Mouse (Mus musculus) liver, embryonic 11.5 days (tissue): ENCODE measurements around the gene Zfp511. TPM values are rescaled to one million over a fixed set of nuclear protein-coding genes. Genes with fewer than 3 reads are reported as not detected.

Experiments
- ATAC-seq: fragments of 200-750 bp; cut with Nextera tagmentation; replicated peaks from 2 replicates; pipeline ENCODE4 v1.8.0; 2017; ENCODE audit warnings: moderate number of reproducible peaks, mild to moderate bottlenecking, moderate TSS enrichment, moderate library complexity; ENCODE audit not compliant: low FRiP score
- DNase-seq: peaks from one replicate; pipeline ENCODE4 v3.0.0-alpha.2; 2017; ENCODE audit warnings: low spot score
- H3K27ac ChIP-seq: fragments of 300-500 bp; sonication (generic); 2 replicates; pipeline ENCODE4 v1.5.1; 2014; ENCODE audit warnings: mild to moderate bottlenecking, low read depth, low read length, control low read depth
- H3K27me3 ChIP-seq: fragments of 300-500 bp; sonication (generic); replicated peaks from 2 replicates; pipeline ENCODE4 v1.6.1; 2014; ENCODE audit warnings: low read length, mixed read lengths; ENCODE audit not compliant: control insufficient read depth, insufficient read depth
- H3K36me3 ChIP-seq: fragments of 300-500 bp; sonication (generic); 2 replicates; pipeline ENCODE4 v1.6.1; 2014; ENCODE audit warnings: mild to moderate bottlenecking, low read length, moderate library complexity, mixed read lengths; ENCODE audit not compliant: control insufficient read depth, insufficient read depth
- H3K4me1 ChIP-seq: fragments of 300-500 bp; sonication (generic); replicated peaks from 2 replicates; pipeline ENCODE4 v1.6.1; 2014; ENCODE audit warnings: low read length, mixed read lengths; ENCODE audit not compliant: control insufficient read depth, insufficient read depth
- H3K4me2 ChIP-seq: fragments of 300-500 bp; sonication (generic); 2 replicates; pipeline ENCODE4 v1.6.1; 2014; ENCODE audit warnings: mild to moderate bottlenecking, control low read depth, moderate library complexity
- H3K4me3 ChIP-seq: fragments of 300-500 bp; sonication (generic); 2 replicates; pipeline ENCODE4 v1.5.1; 2014; ENCODE audit warnings: low read depth, low read length, control low read depth
- H3K9ac ChIP-seq: fragments of 300-500 bp; sonication (generic); 2 replicates; pipeline ENCODE4 v1.6.1; 2014; ENCODE audit warnings: low read depth, low read length, control low read depth
- H3K9me3 ChIP-seq: fragments of 300-500 bp; sonication (generic); 2 replicates; pipeline ENCODE4 v1.6.1; 2016; ENCODE audit warnings: low read length, inconsistent platforms, mixed read lengths; ENCODE audit not compliant: control insufficient read depth
- whole genome bisulfite sequencing: fragments of 180-500 bp; shearing (Covaris S2); extraction: QIAGEN DNeasy Blood & Tissue Kit; methylation state at CpG from one replicate; pipeline ENCODE4 v1.1.7; 2014; 5-methylcytosine and 5-hydroxymethylcytosine counted together
- polyA plus RNA-seq: library from polyadenylated mRNA; unstranded; fragments of >200 nt; fragmentation: Nextera tagmentation; extraction: Ambion mirVana; gene quantifications from 2 replicates; pipeline ENCODE4 v1.2.1, GENCODE M21; 2014

Gene Zfp511
- polyA plus RNA-seq, 1 experiment from 2014 or later, result 44.6 TPM

- no peaks in the 10 kb centered on the region for H3K9me3 ChIP-seq
- H3K27me3 ChIP-seq, result no peaks in the 10 kb centered on the region
- peak overlapping the region; percentile 90 for H3K4me3 ChIP-seq
- H3K4me2 ChIP-seq, result peak overlapping the region; percentile 87
- WGBS, result 19% methylated on average over 7 of the region's 7 CpGs
- no peak for DNase-seq
- no peak for ATAC-seq
- H3K9ac ChIP-seq, result peak overlapping the region; percentile 89
- peak overlapping the region; percentile 72; the same call in 1 of the 2 replicates for H3K27ac ChIP-seq
- peaks cover 8% of the 10 kb centered on the region; the same call in 1 of the 2 replicates for H3K4me1 ChIP-seq
- peaks cover 22% of the 10 kb centered on the region for H3K36me3 ChIP-seq
Observed at GRCm38 (mm10) chr7:140035456-140035855, 735 bp upstream of the Zfp511 start.

- H3K4me1 ChIP-seq, result peaks cover 8% of the 10 kb centered on the region; the same call in 1 of the 2 replicates
- DNase-seq, result no peak
- H3K27ac ChIP-seq, result no peak overlapping the region
- H3K4me3 ChIP-seq, result peak overlapping the region; percentile 90
- no peak for ATAC-seq
- no peaks in the 10 kb centered on the region for H3K27me3 ChIP-seq
- H3K4me2 ChIP-seq, result peak overlapping the region; percentile 87
- peaks cover 12% of the 10 kb centered on the region; the same call in 1 of the 2 replicates for H3K36me3 ChIP-seq
- peak overlapping the region; percentile 89; the same call in 1 of the 2 replicates for H3K9ac ChIP-seq
- H3K9me3 ChIP-seq, result no peaks in the 10 kb centered on the region
- 58% methylated on average over 3 of the region's 3 CpGs for WGBS
Observed at GRCm38 (mm10) chr7:140037171-140037555, 972 bp downstream of the Zfp511 start.

GRCm38 (mm10) chr7:140042728-140043127 is 6.5 kb downstream of the Zfp511 start:
- Histone ChIP-seq H3K27ac (no peak overlapping the region), H3K27me3 (peaks cover 30% of the 10 kb centered on the region), H3K4me1 (no peaks in the 10 kb centered on the region), H3K4me2 (no peak overlapping the region), H3K4me3 (no peak overlapping the region), H3K36me3 (0 out of 2 replicates have a peak, but pooled peaks cover 2% of the 10 kb centered on the region), H3K9me3 (no peaks in the 10 kb centered on the region), H3K9ac (no peak overlapping the region)
- ATAC-seq, result 0 out of 2 replicates have a peak, but pooled peaks have one; percentile 44
- no peak for DNase-seq
- 69% methylated on average over 3 of the region's 3 CpGs for WGBS

- H3K4me2 ChIP-seq, result no peak overlapping the region
- no peak for DNase-seq
- H3K4me3 ChIP-seq, result no peak overlapping the region
- H3K9ac ChIP-seq, result no peak overlapping the region
- WGBS, result 62% methylated on average over 4 of the region's 4 CpGs
- no peak for ATAC-seq
- H3K9me3 ChIP-seq, result no peaks in the 10 kb centered on the region
- no peaks in the 10 kb centered on the region for H3K36me3 ChIP-seq
- peaks cover 58% of the 10 kb centered on the region for H3K27me3 ChIP-seq
- peaks cover 4% of the 10 kb centered on the region; the same call in 1 of the 2 replicates for H3K4me1 ChIP-seq
- H3K27ac ChIP-seq, result no peak overlapping the region
Observed at GRCm38 (mm10) chr7:140045546-140045945, 9.4 kb downstream of the Zfp511 start.

- Histone ChIP-seq H3K36me3 (no peaks in the 10 kb centered on the region), H3K9ac (no peak overlapping the region), H3K27me3 (peaks cover 79% of the 10 kb centered on the region), H3K4me1 (peaks cover 4% of the 10 kb centered on the region; the same call in 1 of the 2 replicates), H3K27ac (no peak overlapping the region), H3K9me3 (no peaks in the 10 kb centered on the region), H3K4me2 (peak overlapping the region; percentile 66), H3K4me3 (peak overlapping the region; percentile 23)
- 2% methylated on average over 33 of the region's 33 CpGs for WGBS
- DNase-seq (peak; percentile 45), ATAC-seq (no peak)
Observed at GRCm38 (mm10) chr7:140047811-140048311, 11.7 kb downstream of the Zfp511 start.

GRCm38 (mm10) chr7:140048361-140049114 is 12.3 kb downstream of the Zfp511 start, which contains the start of gene Msx3:
TSS of gene Msx3 (minus strand) at chr7:140049089.
- peaks cover 86% of the 10 kb centered on the region for H3K27me3 ChIP-seq
- WGBS, result 3% methylated on average over 56 of the region's 56 CpGs
- H3K4me2 ChIP-seq, result peak within 1 kb of the TSS; percentile 66
- H3K36me3 ChIP-seq, result no peaks in the 10 kb centered on the region
- H3K4me3 ChIP-seq, result peak within 1 kb of the TSS; percentile 43
- H3K4me1 ChIP-seq, result peaks cover 4% of the 10 kb centered on the region; the same call in 1 of the 2 replicates
- ATAC-seq (0 out of 2 replicates have a peak, but pooled peaks have one; percentile 29), DNase-seq (no peak)
- no peak within 1 kb of the TSS for H3K27ac ChIP-seq
- no peaks in the 10 kb centered on the region for H3K9me3 ChIP-seq
- H3K9ac ChIP-seq, result no peak within 1 kb of the TSS

- H3K4me1 ChIP-seq, result peaks cover 4% of the 10 kb centered on the region; the same call in 1 of the 2 replicates
- H3K27ac ChIP-seq, result no peak overlapping the region
- peaks cover 86% of the 10 kb centered on the region for H3K27me3 ChIP-seq
- no peaks in the 10 kb centered on the region for H3K9me3 ChIP-seq
- ATAC-seq (peak; percentile 33; the same call in 1 of the 2 replicates), DNase-seq (peak; percentile 41)
- no peak overlapping the region for H3K9ac ChIP-seq
- 2% methylated on average over 34 of the region's 34 CpGs for WGBS
- peak overlapping the region; percentile 43 for H3K4me3 ChIP-seq
- no peaks in the 10 kb centered on the region for H3K36me3 ChIP-seq
- peak overlapping the region; percentile 66 for H3K4me2 ChIP-seq
Observed at GRCm38 (mm10) chr7:140049115-140049689, 13.0 kb downstream of the Zfp511 start.

- 65% methylated on average over 4 of the region's 4 CpGs for WGBS
- H3K9me3 ChIP-seq, result no peaks in the 10 kb centered on the region
- no peak overlapping the region for H3K27ac ChIP-seq
- no peak for DNase-seq
- H3K27me3 ChIP-seq, result peaks cover 82% of the 10 kb centered on the region
- ATAC-seq, result no peak
- no peak overlapping the region for H3K4me3 ChIP-seq
- no peak overlapping the region for H3K4me2 ChIP-seq
- no peaks in the 10 kb centered on the region for H3K36me3 ChIP-seq
- H3K9ac ChIP-seq, result no peak overlapping the region
- H3K4me1 ChIP-seq, result 0 out of 2 replicates have a peak, but pooled peaks cover 1% of the 10 kb centered on the region
Observed at GRCm38 (mm10) chr7:140054124-140054523, 17.9 kb downstream of the Zfp511 start.
